Mouse (Mus musculus): Measurements from ENCODE around the gene Lpp.

DNA sequence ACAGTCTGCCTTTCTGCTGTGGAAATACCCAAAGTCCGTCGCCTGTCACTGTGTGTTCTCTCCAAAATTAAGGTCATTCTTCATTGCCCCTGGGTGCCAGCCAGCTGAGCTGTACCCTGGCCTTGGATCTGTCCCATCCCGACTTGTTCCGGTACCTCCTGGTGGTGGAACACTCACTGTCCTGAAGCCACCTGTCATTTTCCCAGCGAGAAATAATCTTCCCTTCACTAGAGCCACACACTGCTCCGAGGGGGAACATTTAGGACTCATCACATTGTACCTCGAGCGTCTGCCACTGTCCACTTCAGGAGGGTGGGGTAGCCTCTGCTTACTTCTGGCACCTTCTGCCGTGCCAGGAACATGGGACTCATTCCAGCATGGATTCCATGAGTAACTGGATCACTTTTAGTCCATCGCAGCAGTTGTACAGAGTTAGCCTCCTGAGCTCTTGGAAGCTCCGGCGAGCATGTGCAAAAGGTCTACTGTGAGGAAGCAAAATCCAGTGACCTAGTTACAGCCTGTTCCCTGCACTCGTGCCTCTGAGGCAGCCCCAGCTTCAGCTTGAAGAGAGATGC, 90.3 kb downstream of the Lpp start:
- TF ChIP-seq CTCF (IDR thresholded peaks at IDR 0.05; ENCODE audit: control insufficient read depth, insufficient read depth, insufficient replicate concordance, low read depth, low read length) (no peak), POLR2A (IDR thresholded peaks at IDR 0.05; ENCODE audit: control insufficient read depth, low read depth, low read length) (no peak)

All from testis, adult 2 months (tissue).